Mouse (Mus musculus): ENCODE measurements around the gene Prkaa2.

The Prkaa2 gene

GRCm38 (mm10) chr4:105107943-105108640, 1.6 kb downstream of the Prkaa2 start:
- DNase-seq = no peak

- no peak for DNase-seq
Measured at GRCm38 (mm10) chr4:105104099-105104872, 5.4 kb downstream of the Prkaa2 start.

DNA sequence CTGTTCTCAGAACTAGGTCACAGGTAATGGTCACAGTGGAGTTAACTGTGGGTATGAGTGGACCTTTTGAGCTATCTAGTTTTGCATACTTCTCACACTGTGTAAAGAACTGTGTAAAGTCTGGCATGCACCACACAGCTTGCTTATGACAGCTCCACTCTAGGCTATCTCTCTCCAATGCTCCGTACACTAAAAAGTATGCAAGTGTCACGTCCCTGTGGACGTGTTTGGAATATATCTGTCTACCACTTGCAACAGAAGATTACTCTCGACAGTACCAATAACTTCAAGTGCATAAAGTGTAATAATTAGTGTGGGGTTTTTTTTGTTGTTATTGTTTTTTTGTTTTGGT, 8.4 kb downstream of the Prkaa2 start:
- DNase-seq = no peak

GRCm38 (mm10) chr4:105100508-105101336, 9.0 kb downstream of the Prkaa2 start:
- peak; percentile 73 for DNase-seq

GRCm38 (mm10) chr4:105098660-105099059, 11.0 kb downstream of the Prkaa2 start:
- DNase-seq = no peak

DNA sequence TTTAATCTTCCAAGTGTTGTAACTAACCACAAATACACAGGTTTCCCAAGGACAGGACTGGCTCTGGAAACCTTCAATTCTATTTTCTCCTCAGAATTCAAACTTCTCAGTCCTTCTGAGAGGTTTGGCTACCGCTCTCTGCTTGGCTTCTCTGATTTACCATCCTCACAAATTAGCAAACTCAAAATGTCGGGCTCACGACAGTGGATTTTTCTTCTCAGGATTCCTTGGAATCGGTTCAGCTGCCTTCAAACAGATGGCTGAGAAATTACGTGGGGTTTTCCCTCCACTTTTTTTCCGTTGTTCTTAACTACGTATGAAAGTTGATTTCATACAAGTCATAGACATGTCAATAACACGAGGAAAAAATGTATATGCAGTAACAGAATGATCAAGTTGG, 11.5 kb downstream of the Prkaa2 start:
- DNase-seq = no peak

DNA sequence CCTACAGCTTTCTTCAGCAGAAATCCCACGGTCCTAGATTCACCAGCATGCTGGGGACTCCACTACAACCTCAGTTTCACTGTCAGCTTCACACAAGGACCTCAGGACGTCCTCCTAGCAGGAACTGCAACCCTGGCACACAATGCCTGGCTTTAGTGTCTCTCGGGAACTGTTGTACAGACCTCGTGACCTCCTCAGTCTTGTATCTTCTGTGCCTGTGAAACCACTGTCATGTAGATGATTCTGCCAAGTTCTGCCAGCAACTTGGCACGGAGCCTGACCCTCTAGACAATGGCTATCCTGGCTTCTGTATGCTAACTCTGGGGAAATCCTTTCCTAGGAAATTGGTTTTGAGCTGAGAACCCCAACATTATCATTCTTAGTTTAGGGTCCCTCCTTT, 14.4 kb downstream of the Prkaa2 start:
- peak; percentile 86 for DNase-seq

- no peak for DNase-seq
Measured at GRCm38 (mm10) chr4:105093951-105094350, 15.7 kb downstream of the Prkaa2 start.

DNA sequence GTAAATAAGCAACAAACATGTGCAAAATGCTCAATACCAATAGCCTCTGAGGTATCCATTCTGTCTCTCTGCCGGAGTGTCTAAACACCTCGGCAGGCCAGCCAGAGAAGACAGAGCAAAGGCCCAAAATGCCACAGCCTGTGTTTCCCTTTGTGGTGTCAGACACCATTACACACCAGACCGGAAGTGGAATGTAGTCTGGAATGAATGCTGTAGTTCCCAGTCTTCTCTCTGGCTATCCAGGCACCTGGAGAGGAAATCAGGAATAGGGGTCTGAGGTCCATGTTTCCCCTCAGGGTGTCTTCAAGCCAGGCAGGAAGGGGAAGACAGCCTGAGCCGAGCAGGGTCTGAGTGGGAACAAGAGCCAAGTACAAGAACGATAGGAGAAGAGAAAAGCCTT, 19.3 kb downstream of the Prkaa2 start:
- no peak for DNase-seq

GRCm38 (mm10) chr4:105089386-105089785, 20.3 kb downstream of the Prkaa2 start:
- no peak for DNase-seq

DNA sequence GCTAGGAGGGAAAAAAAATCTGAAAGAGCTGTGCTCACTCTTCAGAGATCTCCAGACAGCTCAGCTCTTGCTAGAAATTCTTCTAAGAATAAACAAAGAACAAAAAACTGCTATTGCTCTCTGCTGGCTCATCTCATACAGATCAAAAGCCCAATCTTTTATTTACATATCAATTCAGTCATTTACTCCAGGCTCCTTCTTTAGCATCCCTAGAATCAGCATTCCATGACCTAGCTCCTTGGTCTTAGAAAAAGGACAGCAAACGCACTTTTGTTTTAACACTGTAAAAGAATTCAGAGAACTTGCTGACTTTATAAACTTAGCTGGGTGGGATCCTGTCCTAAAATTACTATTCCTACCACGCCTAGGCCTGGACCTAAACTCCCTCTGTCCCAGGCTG, 21.0 kb downstream of the Prkaa2 start:
- no peak for DNase-seq

DNA sequence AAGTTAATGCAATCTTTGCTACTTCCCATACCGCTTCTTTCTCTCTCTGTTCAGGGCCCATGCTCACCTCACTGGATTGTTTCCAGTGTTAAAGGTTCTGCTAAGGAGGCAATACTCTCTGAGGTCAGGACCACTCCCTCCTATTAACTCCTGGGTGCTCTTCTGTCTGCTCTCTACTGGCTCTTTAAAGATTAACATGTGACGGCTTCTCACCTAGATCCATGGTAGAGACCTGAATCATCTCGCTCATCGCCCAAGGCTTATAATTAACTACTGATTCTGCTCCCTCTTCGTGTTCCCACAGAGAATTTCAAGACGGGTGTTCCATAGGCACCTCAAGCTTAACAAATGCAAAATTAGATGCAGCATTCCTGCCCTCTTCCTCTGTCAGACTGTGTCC, 33.5 kb downstream of the Prkaa2 start:
- DNase-seq = no peak

DNA sequence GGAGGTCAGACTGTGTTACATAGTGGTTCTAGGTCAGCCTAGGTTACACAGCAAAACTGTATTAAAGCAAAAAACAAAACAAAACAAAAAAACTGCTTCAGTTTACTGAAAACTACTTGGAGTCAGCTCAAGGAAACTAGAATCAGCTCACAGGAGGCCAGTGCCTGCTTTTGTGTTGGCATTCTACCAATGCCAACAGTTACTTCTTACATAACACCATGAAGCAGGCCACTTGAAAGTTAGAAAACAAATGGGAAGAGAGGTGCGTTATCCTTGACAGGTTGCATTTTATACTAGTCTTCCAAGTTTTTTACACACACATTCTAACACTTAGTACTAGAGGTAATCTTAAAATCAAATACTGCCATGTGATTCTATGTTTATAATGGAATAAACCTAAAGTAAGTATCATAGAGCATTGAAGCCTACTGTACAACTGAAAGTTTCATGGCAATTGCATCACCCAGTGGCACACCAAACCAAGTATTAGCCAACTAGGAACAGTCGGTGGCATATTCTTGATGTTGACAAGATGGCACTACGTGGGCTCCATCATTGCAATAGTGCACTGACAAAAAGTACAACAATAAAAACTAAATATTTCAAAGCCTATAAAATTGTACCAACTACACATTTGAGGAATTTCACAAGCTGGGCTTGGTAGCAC, 37.8 kb downstream of the Prkaa2 start:
- DNase-seq = peak; percentile 51

DNA sequence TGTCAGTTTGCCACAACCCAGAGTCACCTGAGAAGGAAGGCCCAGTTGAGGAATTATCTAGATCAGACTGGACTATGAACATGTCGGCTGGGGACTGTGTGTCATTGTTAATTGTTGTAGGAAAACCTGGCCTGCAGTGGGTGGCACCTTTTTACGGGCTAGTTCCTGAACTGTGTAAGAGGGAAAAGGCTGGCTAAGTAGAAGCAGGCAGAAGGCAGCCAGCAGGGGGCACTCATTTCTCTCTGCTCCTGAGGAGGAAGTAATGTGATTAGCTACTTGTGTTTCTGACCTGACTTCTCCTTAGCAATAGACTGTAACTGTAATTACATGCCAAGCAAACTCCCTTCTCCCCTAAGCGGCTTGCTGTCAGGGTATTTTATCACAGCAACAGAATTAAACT, 38.7 kb downstream of the Prkaa2 start:
- DNase-seq = peak; percentile 93

DNA sequence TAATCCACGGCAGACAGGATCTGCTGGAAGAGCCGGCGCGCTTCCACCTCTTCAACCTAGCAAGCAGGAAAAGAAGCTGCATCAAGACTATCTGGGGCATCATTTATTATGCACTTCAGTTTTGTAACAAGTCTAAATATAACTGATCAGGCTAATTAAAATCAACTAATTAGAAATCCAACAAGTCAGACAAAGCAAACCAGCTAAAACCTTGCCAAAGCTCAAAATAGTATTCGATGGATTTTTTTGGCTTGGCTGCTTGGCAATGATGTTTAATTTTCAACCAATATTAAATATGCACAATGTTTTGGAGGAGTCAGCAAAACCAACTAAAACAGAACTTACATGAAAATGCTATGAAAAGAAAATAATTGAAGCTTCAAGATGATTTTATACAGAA, 58.4 kb downstream of the Prkaa2 start:
- DNase-seq = no peak

DNA sequence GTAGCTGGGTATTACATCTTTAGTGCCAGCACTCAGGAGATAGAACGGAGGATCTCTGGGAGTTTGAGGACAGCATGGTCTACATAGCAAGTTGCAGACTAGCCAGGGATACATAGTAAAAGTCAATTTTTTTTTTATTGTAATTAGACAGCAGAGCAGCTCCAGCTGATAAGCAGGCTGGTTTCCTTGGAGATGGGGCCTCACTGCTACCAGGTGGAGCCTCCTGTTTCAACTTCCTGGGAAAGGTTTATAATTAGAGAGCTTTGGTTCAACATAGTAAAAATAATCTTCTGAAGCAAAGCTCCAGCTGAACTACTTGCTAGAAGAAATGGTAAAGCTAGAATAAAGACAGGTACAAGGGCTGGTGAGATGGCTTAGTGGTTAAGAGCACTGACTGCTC, 59.6 kb downstream of the Prkaa2 start:
- no peak for DNase-seq

DNA sequence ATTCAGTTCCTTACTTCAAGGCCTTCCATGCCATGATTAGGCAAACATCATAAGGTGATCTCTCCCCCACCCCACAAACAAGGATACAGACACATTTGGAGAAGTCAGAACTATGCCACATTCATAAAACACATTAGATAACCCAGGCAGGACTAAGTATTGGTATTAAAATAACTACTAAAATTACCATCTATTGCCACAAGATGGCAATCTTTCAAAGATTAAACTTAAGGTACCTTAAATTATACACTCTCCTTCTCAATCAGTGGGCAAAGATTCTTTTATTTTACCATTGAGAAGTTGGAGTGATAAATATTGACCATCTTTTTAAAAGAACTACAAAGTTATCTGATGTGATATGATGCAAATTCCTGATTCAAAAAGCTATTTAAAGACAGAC, 75.4 kb downstream of the Prkaa2 start:
- DNase-seq = peak; percentile 48

DNA sequence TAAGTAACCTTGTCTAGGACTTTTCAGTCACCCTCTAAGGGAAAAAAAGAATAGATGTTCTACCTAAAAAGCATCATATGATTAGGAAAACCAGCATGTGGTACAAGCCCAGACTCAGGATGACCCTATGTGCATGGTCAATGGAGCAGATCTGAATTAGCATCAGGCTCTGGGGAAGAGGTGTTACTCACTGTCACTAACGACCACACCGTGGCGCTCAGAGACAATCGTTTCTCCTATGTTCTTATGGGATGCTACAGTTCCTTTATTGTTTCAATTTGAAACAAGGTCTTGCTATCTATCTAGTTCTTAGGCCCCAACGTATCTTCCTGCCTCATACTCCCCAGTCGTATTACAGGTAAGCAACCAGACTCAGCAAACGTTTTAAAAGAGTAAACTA, 76.5 kb downstream of the Prkaa2 start:
- peak; percentile 17 for DNase-seq

GRCm38 (mm10) chr4:105031104-105031503, 78.6 kb downstream of the Prkaa2 start:
- no peak for DNase-seq

- DNase-seq = no peak
Measured at GRCm38 (mm10) chr4:105027278-105027677, 82.4 kb downstream of the Prkaa2 start.

DNA sequence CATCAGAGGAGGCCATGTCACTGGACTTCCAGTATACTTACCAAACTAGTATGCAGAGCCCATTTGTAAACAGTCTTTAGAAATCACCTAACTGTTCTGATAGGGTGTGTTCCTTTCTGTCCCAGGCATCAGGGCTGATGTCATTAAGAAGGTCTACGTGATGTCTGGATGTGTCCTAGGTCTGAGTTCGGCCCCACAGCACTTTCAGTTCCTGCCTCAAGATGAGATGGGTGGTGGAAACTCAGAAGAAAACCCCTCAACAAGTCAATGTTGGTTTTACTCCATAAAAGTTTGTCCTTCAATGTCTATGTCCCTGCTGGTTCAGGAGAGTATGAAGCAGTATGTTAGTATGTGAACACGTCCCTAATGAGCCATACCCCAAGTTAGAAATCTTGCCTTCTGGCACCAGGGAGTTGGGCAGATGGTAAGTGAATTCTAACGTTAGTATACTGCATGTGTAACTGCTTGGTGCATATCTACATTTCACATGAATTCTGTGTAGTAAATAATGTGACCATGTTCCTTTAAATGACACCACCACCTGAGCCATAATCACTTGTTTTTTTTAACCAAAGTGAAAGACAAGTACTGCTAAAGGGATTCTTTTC, 93.6 kb downstream of the Prkaa2 start:
- no peak for DNase-seq

GRCm38 (mm10) chr4:105015496-105015895, 94.2 kb downstream of the Prkaa2 start:
- no peak for DNase-seq

- no peak for DNase-seq
Measured at GRCm38 (mm10) chr4:105013718-105014117, 96.0 kb downstream of the Prkaa2 start.

Measured in cerebellum, adult 9-10 months (tissue).